Mouse (Mus musculus) forebrain, embryonic 14.5 days (tissue): Measurements from ENCODE around the gene Mxi1. TPM values are rescaled to one million over a fixed set of nuclear protein-coding genes. Genes with fewer than 3 reads are reported as not detected.
A peak's percentile ranks its signal among the peaks of the same experiment; 100 is the strongest.

Source experiments
- ATAC-seq: fragments of 200-750 bp; cut with Nextera tagmentation; 2 replicates; pipeline ENCODE4 v1.8.0; 2017; ENCODE audit warnings: mild to moderate bottlenecking, moderate library complexity
- DNase-seq: peaks from one replicate; pipeline ENCODE4 v3.0.0-alpha.2; 2015; ENCODE audit warnings: low spot score
- H3K27ac ChIP-seq: fragments of 300-500 bp; sonication (generic); 2 replicates; pipeline ENCODE4 v1.5.1; 2014; ENCODE audit warnings: low read depth, mild to moderate bottlenecking, control low read depth, low read length, moderate library complexity
- H3K27me3 ChIP-seq: fragments of 300-500 bp; sonication (generic); replicated peaks from 2 replicates; pipeline ENCODE4 v1.6.1; 2014; ENCODE audit warnings: low read length, control low read depth, mixed read lengths; ENCODE audit not compliant: control insufficient read depth, insufficient read depth
- H3K36me3 ChIP-seq: fragments of 300-500 bp; sonication (generic); 2 replicates; pipeline ENCODE4 v1.6.1; 2014; ENCODE audit warnings: low read length, control low read depth; ENCODE audit not compliant: control insufficient read depth, insufficient read depth
- H3K4me1 ChIP-seq: fragments of 300-500 bp; sonication (generic); 2 replicates; pipeline ENCODE4 v1.6.1; 2014; ENCODE audit warnings: antibody characterized with exemption, low read length, control low read depth; ENCODE audit not compliant: control insufficient read depth, insufficient read depth
- H3K4me2 ChIP-seq: fragments of 300-500 bp; sonication (generic); 2 replicates; pipeline ENCODE4 v1.6.1; 2014; ENCODE audit warnings: mild to moderate bottlenecking, control low read depth, low read length
- H3K4me3 ChIP-seq: fragments of 300-500 bp; sonication (generic); 2 replicates; pipeline ENCODE4 v1.5.1; 2014; ENCODE audit warnings: low read depth, low read length, control low read depth
- H3K9ac ChIP-seq: fragments of 300-500 bp; sonication (generic); 2 replicates; pipeline ENCODE4 v1.6.1; 2014; ENCODE audit warnings: mild to moderate bottlenecking, low read length, control low read depth, moderate library complexity
- H3K9me3 ChIP-seq: fragments of 300-500 bp; sonication (generic); replicated peaks from 2 replicates; pipeline ENCODE4 v1.6.1; 2016; ENCODE audit warnings: low read length, control low read depth, mixed read lengths; ENCODE audit not compliant: control insufficient read depth
- WGBS: fragments of 180-500 bp; shearing (Covaris S2); extraction: QIAGEN DNeasy Blood & Tissue Kit; methylation state at CpG from one replicate; pipeline ENCODE4 v1.1.7; 2014; 5-methylcytosine and 5-hydroxymethylcytosine counted together
- polyA plus RNA-seq: library from polyadenylated mRNA; unstranded; fragments of >200 nt; fragmentation: Nextera tagmentation; extraction: Ambion mirVana; gene quantifications from 2 replicates; pipeline ENCODE4 v1.2.1, GENCODE M21; 2014

Mxi1 gene
- polyA plus RNA-seq, 1 experiment from 2014 or later, result 27.6 TPM

GRCm38 (mm10) chr19:53310771-53311523 is 629 bp downstream of the Mxi1 start:
- H3K9ac ChIP-seq, result peak overlapping the region; percentile 82
- peak overlapping the region; percentile 93 for H3K4me2 ChIP-seq
- H3K27me3 ChIP-seq, result no peaks in the 10 kb centered on the region
- no peak for ATAC-seq
- no peaks in the 10 kb centered on the region for H3K36me3 ChIP-seq
- H3K27ac ChIP-seq, result peak overlapping the region; percentile 99
- peak; percentile 63 for DNase-seq
- H3K4me3 ChIP-seq, result peak overlapping the region; percentile 99
- no peaks in the 10 kb centered on the region for H3K9me3 ChIP-seq
- WGBS, result under 1% methylated on average over 47 of the region's 48 CpGs
- H3K4me1 ChIP-seq, result peaks cover 13% of the 10 kb centered on the region

GRCm38 (mm10) chr19:53311524-53312335 is 1.4 kb downstream of the Mxi1 start:
- WGBS, result under 1% methylated on average over 37 of the region's 37 CpGs
- Histone ChIP-seq H3K4me3 (peak overlapping the region; percentile 99), H3K4me2 (peak overlapping the region; percentile 93), H3K9ac (peak overlapping the region; percentile 82), H3K36me3 (no peaks in the 10 kb centered on the region), H3K4me1 (peaks cover 13% of the 10 kb centered on the region), H3K27ac (peak overlapping the region; percentile 99), H3K9me3 (no peaks in the 10 kb centered on the region), H3K27me3 (no peaks in the 10 kb centered on the region)
- ATAC-seq, result no peak
- DNase-seq, result peak; percentile 65

- WGBS, result under 1% methylated on average over 24 of the region's 26 CpGs
- no peaks in the 10 kb centered on the region for H3K36me3 ChIP-seq
- peak overlapping the region; percentile 99 for H3K27ac ChIP-seq
- H3K9ac ChIP-seq, result peak overlapping the region; percentile 82
- H3K4me3 ChIP-seq, result peak overlapping the region; percentile 99
- peaks cover 8% of the 10 kb centered on the region for H3K4me1 ChIP-seq
- H3K4me2 ChIP-seq, result peak overlapping the region; percentile 93
- H3K27me3 ChIP-seq, result no peaks in the 10 kb centered on the region
- DNase-seq, result peak; percentile 76
- H3K9me3 ChIP-seq, result no peaks in the 10 kb centered on the region
- ATAC-seq, result peak; percentile 25
Measured at GRCm38 (mm10) chr19:53312336-53312871, 2.1 kb downstream of the Mxi1 start.

- peaks cover 8% of the 10 kb centered on the region for H3K4me1 ChIP-seq
- H3K36me3 ChIP-seq, result no peaks in the 10 kb centered on the region
- H3K4me3 ChIP-seq, result peak overlapping the region; percentile 99
- under 1% methylated on average over 60 of the region's 63 CpGs for WGBS
- DNase-seq, result peak; percentile 85
- no peaks in the 10 kb centered on the region for H3K27me3 ChIP-seq
- ATAC-seq, result peak; percentile 12
- H3K9ac ChIP-seq, result peak overlapping the region; percentile 82
- H3K27ac ChIP-seq, result peak overlapping the region; percentile 99
- H3K4me2 ChIP-seq, result peak overlapping the region; percentile 93
- no peaks in the 10 kb centered on the region for H3K9me3 ChIP-seq
Measured at GRCm38 (mm10) chr19:53312951-53313683, 2.8 kb downstream of the Mxi1 start.

GRCm38 (mm10) chr19:53313684-53314443 is 3.5 kb downstream of the Mxi1 start:
- H3K4me3 ChIP-seq, result peak overlapping the region; percentile 99
- H3K4me1 ChIP-seq, result peaks cover 8% of the 10 kb centered on the region
- no peaks in the 10 kb centered on the region for H3K36me3 ChIP-seq
- H3K27ac ChIP-seq, result peak overlapping the region; percentile 99
- under 1% methylated on average over 52 of the region's 52 CpGs for WGBS
- DNase-seq, result peak; percentile 99
- peak; percentile 83 for ATAC-seq
- H3K27me3 ChIP-seq, result no peaks in the 10 kb centered on the region
- no peaks in the 10 kb centered on the region for H3K9me3 ChIP-seq
- peak overlapping the region; percentile 93 for H3K4me2 ChIP-seq
- peak overlapping the region; percentile 82 for H3K9ac ChIP-seq

GRCm38 (mm10) chr19:53314530-53315208 is 4.4 kb downstream of the Mxi1 start:
- ATAC-seq (no peak), DNase-seq (no peak)
- 52% methylated on average over 16 of the region's 16 CpGs for WGBS
- no peaks in the 10 kb centered on the region for H3K36me3 ChIP-seq
- no peaks in the 10 kb centered on the region for H3K9me3 ChIP-seq
- peaks cover 8% of the 10 kb centered on the region for H3K4me1 ChIP-seq
- H3K27ac ChIP-seq, result peak overlapping the region; percentile 70
- H3K4me3 ChIP-seq, result peak overlapping the region; percentile 99
- peak overlapping the region; percentile 93 for H3K4me2 ChIP-seq
- H3K27me3 ChIP-seq, result no peaks in the 10 kb centered on the region
- H3K9ac ChIP-seq, result peak overlapping the region; percentile 29; the same call in 1 of the 2 replicates

GRCm38 (mm10) chr19:53315209-53315654 is 4.9 kb downstream of the Mxi1 start:
- Histone ChIP-seq H3K4me3 (no peak overlapping the region), H3K4me2 (no peak overlapping the region; the same call in 1 of the 2 replicates), H3K9me3 (no peaks in the 10 kb centered on the region), H3K4me1 (peaks cover 8% of the 10 kb centered on the region), H3K36me3 (no peaks in the 10 kb centered on the region), H3K9ac (no peak overlapping the region), H3K27me3 (no peaks in the 10 kb centered on the region), H3K27ac (no peak overlapping the region)
- DNase-seq (no peak), ATAC-seq (no peak)
- 83% methylated on average over 7 of the region's 7 CpGs for WGBS
